Mouse (Mus musculus) layer of hippocampus, postnatal 14 days (tissue): Measurements from ENCODE around the gene Clasrp. TPM values are rescaled to one million over a fixed set of nuclear protein-coding genes. Genes with fewer than 3 reads are reported as not detected.

Experiments
- DNase-seq, 2 experiments: peaks; one replicate each; pipeline ENCODE4 v3.0.0; 2021 to 2022; ENCODE audit warnings: low spot score in 2 of 2, mixed read lengths in 1 of 2
- total RNA-seq, 2 experiments: library from RNA; stranded (reverse); gene quantifications; 2 replicates each; pipeline ENCODE4 v1.2.3; 2021

Gene Clasrp
- total RNA-seq, 2 experiments from 2014 or later: 85.8 to 95.0 TPM

GRCm38 (mm10) chr7:19534676-19535075 is 69.6 kb downstream of the Clasrp start:
- DNase-seq: no peak

DNA sequence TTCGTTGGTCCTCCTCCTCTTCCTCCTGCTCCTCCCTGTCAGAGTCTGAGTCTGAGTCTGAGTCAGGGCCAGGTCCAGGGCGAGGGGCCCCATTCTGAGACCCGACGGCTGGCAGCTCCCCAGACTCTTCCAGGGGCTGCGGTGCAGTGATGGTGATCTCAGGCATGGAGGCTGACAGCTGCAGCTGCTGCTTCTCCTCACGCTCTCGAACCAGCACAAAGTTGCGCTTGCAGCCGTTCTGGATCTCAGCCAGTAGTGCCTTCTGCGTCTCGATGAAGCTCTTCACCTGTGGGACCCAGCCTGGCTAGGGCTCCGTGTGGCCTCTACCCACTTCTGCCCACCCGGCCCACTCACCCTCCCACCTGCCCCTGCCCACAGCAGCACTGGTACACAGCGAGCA is 72.0 kb downstream of the Clasrp start:
- DNase-seq: no peak

- no peak for DNase-seq
Measured at GRCm38 (mm10) chr7:19531077-19531476, 73.2 kb downstream of the Clasrp start.

Other genes starting within 250 kb of the Clasrp start
- 10 to 100 TPM; 19.6 to 19.8 TPM for gene Cd3eap, start 245.0 kb downstream of the Clasrp start, total RNA-seq
- 1 to 10 TPM; 4.5 to 6.7 TPM for gene Ppp1r13l, start 244.7 kb downstream of the Clasrp start, total RNA-seq
- 10 to 100 TPM; 28.2 to 34.7 TPM for gene Ercc2, start 222.5 kb downstream of the Clasrp start, total RNA-seq
- gene Klc3, start 200.4 kb downstream of the Clasrp start, total RNA-seq: 1 to 10 TPM; 3.5 to 4.1 TPM
- not detected for gene Ckm, start 199.7 kb downstream of the Clasrp start, total RNA-seq
- gene Mark4, start 145.7 kb downstream of the Clasrp start, total RNA-seq: 100 to 1,000 TPM; 114 to 119 TPM
- 1 to 10 TPM in 1 of 2 experiments, under 1 TPM in 1; 0.91 to 1.0 TPM for gene Exoc3l2, start 141.2 kb downstream of the Clasrp start, total RNA-seq
- gene Bloc1s3, start 96.1 kb downstream of the Clasrp start, total RNA-seq: 1 to 10 TPM; 6.4 to 7.0 TPM
- gene Trappc6a, start 96.1 kb downstream of the Clasrp start, total RNA-seq: 10 to 100 TPM; 23.0 to 24.2 TPM
- gene Nkpd1, start 86.6 kb downstream of the Clasrp start, total RNA-seq: under 1 TPM; 0.48 to 0.69 TPM
- gene Ppp1r37, start 41.4 kb downstream of the Clasrp start, total RNA-seq: 10 to 100 TPM; 88.3 to 91.7 TPM
- gene Zfp296, start 27.2 kb downstream of the Clasrp start, total RNA-seq: under 1 TPM in 1 of 2 experiments, not detected in 1; 0.53 TPM
- gene Gemin7, start 26.9 kb downstream of the Clasrp start, total RNA-seq: 10 to 100 TPM; 39.8 to 43.3 TPM
- 10 to 100 TPM in 1 of 2 experiments, 1 to 10 TPM in 1; 9.9 to 10.5 TPM for gene Relb, start 25.0 kb upstream of the Clasrp start, total RNA-seq
- 100 to 1,000 TPM; 151 to 160 TPM for gene Clptm1, start 60.5 kb upstream of the Clasrp start, total RNA-seq
- gene Apoc2, start 73.5 kb upstream of the Clasrp start, total RNA-seq: not detected
- not detected for gene Gm44805, start 76.9 kb upstream of the Clasrp start, total RNA-seq
- not detected for gene Apoc4, start 77.0 kb upstream of the Clasrp start, total RNA-seq
- gene Apoc1, start 88.2 kb upstream of the Clasrp start, total RNA-seq: 1 to 10 TPM; 6.1 to 6.8 TPM
- 1,000 to 10,000 TPM; 2,679 to 2,697 TPM for gene Apoe, start 94.7 kb upstream of the Clasrp start, total RNA-seq
- gene Tomm40, start 111.0 kb upstream of the Clasrp start, total RNA-seq: 100 to 1,000 TPM; 105 to 115 TPM
- 10 to 100 TPM; 11.6 to 12.7 TPM for gene Nectin2, start 146.0 kb upstream of the Clasrp start, total RNA-seq
- gene Bcam, start 166.5 kb upstream of the Clasrp start, total RNA-seq: 10 to 100 TPM in 1 of 2 experiments, 1 to 10 TPM in 1; 8.8 to 14.0 TPM
- gene Cblc, start 192.3 kb upstream of the Clasrp start, total RNA-seq: not detected
- gene Bcl3, start 218.3 kb upstream of the Clasrp start, total RNA-seq: under 1 TPM; 0.38 to 0.78 TPM
- 1 to 10 TPM; 3.0 to 3.3 TPM for gene Gm19345, start 247.5 kb upstream of the Clasrp start, total RNA-seq